Mouse (Mus musculus): ENCODE measurements at regions not wholly inside any gene's neighbourhood (a gene's known extent, or its start where the extent isn't known, plus 50 kb on each side); places are given as distances from the start of the nearest gene placed in this dataset.

DNA sequence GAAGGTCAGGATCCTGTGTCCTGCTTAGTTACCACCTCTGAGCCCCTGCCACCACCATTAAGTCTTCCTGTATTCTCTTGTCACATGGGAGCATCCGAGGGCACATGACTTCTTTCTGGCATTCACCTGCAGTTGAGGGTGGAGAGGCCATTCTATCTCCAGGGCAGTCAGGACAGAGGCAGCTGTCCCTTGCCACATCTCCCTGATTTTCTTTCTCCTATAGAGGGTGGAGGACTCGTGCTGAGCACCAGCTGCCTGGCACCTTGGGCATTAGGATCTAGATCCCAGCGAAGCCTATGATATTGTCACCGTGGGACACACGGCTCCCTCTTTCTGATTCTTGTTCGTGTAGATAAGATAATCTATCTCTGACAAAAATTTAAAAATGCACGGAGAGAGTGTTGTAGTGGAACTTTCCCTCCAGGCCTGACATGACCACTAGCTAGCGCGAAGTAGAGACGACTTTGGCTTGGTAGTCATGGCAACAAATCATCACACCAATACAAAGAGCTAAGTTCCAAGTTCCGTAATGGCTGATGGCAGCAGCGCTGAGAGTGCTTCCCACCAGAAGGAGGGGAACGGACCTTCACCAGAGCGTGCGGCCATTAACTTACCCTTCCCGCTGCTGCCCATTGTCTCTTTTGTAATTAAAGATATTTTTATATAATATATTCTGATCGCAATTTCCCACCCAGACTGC is 137.7 kb downstream of the Ipmk start:
- DNase-seq, result no peak

DNA sequence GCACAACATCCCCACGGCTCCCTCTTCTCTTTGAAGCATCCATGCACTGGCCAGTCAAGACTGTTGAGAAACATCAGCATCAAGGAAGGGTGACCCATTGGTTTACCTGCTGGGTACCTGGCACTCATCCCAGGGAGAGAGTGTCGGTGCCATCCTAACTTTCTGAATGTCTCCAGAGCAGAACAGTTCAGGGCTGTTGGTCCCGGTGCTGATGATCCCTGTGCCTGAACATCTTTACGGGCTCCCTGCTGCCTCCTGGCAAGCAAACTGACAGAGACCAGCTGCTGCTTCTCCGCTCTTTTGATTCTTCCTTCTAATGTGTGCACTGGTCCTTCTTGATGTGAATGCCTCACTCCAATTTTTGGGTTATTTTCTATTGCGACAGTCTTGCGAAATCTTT is 142.2 kb downstream of the Ipmk start:
- no peak for DNase-seq

DNA sequence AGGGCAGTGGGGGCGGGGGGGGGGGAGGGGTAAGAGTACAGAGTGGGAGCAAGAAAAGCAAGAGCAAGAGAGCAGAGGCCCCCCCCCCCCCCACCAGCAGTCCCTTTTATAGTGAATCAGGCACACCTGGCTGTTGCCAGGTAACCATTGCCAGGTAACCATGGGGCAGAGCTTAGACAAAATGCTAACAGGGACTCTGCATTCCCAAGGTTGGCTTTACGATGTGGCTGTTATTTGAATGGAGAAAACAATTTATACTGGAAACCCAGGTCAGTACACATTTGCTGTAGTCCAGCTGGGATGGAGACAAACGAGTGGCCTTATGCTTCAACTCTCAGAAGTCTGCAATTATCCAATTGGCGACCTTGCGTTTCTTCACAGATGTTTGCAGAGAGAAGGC is 154.5 kb downstream of the Ipmk start:
- no peak for DNase-seq

DNA sequence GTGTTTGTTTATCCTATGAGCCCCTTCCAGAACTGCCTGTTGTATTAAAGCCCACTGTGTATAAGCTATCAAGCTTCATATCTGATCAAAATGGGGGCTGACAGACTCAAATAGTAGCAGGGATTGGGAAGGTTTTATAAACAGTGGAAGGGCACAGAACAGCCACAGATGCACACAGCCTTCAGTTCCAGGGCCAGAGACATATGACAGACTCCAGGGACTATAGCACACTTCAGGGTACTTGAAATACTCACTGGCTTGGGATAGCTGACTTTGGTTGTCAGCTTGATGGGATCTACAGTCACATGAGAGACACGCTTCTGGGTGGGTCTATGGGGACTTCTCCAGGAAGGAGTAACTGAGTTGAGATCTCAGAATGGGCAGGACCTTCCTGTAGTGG is 156.7 kb downstream of the Ipmk start:
- DNase-seq, result no peak

DNA sequence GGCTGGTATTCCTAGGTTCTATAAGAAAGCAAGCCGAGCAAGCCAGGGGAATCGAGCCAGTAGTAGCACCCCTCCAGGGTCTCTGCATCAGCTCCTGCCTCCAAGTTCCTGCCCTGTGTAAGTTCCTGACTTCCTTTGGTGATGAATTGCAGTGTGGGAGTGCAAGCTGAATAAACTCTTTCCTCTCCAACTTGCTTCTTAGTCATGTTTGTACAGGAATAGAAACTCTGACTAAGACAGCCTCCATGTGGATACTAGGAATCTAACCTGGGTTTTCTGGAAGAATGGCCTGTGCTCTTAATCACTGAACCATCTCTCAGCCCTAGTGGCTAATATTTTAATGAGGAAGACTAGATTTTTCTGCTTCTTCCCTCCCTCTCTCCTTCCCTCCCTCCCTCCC is 177.7 kb downstream of the Ipmk start:
- no peak for DNase-seq

DNA sequence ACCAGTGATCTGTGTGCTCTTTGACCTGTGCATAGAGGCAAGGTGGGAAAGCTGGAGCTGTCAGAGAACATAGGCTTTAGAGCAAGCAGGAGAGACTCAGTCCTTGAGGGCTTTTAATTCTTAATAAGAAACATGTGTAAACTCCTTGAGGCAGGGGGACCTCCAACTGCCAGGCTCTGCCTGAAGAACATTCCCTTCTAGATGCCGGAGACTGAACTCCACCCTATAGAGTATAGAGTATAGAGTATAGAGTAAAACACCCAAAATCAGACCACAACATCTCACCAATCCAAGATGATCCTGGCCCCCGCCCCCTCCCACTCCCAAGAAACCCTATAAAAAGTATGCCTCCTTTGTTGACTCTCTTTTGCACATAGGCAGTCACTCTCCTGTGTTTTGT is 186.2 kb downstream of the Ipmk start:
- no peak for DNase-seq

DNA sequence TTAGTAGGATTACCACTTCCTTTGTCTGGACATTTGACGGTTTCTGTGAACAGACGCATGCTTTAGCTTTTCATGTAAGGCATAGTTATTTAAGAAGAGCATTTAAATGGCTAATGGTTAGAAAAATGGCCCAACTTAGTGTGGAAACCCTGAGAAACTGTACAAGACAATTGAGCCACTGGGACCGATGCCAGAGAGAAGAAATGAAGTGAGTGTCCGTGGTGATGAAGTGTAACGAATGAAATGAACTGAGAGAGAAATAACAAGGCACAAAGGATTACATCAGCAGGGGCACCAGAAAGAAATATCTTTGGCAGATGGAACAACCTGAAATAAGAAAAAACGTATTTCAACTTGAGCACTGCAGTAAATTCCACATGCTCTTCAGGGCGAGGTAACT is 197.9 kb downstream of the Ipmk start:
- no peak for DNase-seq

DNA sequence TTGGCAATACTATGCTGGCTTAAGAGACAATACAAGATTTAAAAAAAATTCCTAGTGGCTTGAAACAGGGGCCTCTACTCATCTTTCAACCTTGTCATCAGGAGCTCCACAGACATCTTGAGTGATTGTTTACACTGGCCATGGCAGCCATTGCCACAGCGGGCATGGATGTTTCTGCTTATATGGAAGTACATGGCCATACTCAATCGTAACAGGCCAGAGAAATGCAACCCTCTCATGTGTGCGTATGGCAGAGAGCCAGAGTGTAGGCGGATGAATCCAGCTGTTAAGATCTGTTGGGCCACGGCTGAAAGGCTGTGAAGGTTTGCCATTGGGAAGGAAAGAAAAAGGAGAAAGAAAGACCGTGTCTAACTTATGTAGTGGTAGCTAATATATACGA is 198.9 kb downstream of the Ipmk start:
- DNase-seq, result no peak

DNA sequence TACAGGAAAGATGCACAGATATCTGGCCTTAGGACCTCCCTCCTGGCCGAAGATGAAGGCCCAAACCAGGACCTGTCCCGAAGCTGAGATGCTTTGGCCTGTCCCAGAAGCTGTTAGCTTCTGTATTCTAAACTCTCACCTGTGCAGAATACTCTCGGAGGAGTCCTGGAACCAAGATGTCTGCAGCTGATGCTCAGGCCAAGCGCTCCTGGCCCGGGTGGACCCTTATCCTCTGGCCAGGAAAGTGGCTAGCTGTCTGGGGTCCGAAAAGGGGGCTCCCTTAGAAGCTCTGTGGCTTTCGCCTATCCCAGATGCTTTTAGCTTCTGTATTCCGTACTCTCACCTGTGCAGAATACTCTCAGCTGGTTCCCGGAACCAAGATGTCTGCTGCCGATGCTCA is 236.2 kb downstream of the Ipmk start:
- DNase-seq, result no peak

DNA sequence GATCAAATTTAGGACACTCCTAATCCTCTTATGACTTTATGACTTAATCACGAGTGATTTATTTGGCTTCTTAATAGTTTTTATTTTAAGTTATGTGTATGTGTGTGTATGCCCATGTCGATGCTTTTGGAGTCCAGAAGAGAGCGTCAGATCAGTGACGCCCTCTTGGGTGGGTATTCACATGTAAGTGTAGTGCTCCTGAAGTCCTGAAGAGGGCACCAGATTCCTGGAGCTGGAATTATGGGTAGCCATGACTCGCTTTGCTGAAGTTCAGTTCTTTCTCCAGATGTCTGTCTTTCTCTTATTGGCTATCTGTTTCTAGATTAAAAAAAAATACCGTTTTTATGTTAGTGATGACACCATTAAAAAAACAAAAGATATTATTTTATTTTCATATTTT is 251.0 kb downstream of the Ipmk start:
- DNase-seq, result no peak

DNA sequence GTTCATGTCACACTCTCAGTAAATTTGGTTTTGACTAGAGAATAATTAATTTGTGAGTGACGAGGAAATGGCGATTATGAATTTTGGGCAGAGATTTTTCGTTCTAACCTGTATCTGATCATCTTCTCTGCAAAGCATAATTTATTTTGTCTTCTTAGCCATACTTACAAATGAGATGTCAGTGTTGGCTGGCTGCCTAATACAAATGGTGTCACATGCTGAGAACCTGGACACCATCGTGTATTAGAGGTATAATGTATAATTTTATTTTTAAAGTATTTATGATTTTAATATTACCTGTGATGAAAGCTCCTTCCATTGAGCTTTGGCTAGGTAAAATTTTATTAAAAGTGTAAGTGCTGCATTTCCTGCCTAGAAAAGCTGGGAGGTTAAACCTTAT is 266.2 kb downstream of the Ipmk start:
- DNase-seq, result no peak

DNA sequence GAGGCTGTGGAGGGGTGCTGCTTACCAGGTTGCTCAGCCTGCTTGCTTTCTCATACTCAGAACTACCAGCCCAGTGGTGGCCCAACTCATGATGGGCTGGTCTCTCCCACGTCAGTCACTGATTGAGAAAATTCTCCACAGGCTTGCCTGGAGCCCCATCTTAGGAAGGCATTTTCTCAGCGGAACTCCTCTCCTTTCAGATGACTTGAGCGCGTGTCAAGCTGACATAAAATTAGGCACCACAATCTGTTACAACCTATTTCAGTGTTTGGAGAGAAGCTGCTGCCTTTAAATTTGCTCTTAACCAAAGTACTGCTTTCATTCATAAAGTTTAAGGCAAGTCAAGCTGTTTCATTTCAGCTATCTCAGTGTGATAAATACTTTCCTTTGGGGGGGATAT is 269.6 kb downstream of the Ipmk start:
- no peak for DNase-seq

DNA sequence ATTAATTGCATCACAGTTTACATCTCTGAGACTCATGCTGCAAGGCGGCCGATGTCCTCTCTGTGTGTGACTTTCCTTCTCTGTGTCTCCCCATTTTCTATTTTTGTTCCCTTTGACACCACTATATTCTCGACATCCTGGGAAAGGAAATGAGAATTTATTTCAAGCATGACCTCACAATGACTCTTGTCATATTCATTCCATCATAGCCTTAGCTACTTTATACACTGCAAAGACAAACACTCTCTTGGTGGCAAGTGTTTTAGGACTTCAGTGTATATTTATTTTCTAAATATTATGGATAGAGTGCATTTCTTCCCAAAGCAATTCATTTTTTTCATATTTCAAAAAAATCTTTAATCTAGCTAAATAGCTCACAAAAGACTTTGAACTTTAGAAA is 298.5 kb downstream of the Ipmk start:
- no peak for DNase-seq

DNA sequence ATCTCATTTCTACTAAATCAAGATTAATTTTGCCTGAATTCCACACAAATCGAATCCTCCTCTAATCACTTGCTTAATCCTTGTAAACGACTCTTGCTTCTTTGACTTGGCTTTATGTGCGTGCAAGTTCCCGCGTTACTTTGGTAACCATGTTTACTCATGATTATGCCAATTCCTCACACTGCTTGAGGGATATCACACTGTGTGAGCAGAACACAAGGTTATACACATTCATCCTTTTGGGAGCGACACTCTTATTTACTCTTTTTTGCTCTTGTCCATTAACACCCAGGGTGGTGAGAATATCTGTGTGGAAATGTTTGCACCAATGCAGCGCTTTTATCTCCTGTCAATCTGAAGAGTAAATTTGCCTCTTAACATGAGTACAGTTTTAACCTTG is 310.0 kb downstream of the Ipmk start:
- no peak for DNase-seq

DNA sequence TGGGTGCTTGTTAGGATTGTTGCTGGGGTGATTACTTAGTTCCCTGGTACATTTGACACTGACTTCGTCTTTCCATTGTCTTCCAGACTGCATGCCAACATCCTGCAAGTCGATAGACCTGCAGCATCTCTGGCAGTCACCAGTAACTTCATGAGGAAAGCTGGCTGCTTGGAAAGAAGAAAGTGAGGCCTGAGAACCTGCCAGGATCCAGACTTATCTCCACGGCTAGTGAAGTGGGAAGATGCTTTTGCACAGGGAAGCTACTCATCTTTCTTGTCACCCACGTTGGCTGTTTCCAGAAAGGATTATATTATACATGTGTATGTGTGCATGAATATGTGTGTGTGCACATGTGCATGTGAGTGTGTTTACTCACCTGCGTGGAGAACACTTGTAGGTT is 316.0 kb downstream of the Ipmk start:
- DNase-seq, result no peak

DNA sequence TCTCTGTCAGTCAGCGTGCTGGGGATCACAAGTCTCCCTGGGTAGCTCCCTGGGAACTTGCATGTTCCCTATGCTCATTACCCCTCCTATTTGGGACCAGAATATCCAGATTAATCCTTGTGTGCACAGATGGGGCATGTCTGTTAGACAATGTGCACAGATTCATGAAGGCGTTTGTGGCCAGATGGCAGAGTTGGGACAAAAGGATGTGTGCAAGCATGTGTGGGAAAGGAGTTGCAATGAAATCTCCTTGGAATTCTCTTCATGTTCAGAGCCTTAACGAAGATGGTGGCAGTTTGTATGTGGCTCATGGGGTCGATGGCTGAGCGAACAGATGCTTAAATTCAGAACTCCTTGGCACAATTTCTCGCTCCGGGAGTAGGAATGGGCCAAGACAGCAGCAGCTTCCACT is 319.6 kb downstream of the Ipmk start:
- DNase-seq, result no peak

DNA sequence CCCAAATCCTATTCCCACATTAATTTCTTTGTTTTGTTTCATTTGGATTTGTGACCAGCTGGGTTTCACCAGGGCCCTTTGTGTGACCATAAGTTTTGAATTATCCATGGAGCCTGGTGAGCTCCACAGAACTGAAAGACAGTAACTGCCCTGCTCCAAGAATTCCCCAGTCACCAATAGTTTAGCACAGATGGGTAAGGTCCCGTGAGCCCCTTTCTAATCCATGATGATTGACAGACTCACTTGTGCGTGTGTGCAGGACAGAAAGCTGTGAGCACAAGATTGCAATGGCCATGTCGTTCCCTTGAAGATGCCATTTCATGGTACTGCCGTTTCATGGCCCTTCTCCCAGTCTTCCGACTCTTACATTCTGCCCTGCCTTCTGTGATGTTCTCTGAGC is 331.7 kb downstream of the Ipmk start:
- DNase-seq, result no peak

DNA sequence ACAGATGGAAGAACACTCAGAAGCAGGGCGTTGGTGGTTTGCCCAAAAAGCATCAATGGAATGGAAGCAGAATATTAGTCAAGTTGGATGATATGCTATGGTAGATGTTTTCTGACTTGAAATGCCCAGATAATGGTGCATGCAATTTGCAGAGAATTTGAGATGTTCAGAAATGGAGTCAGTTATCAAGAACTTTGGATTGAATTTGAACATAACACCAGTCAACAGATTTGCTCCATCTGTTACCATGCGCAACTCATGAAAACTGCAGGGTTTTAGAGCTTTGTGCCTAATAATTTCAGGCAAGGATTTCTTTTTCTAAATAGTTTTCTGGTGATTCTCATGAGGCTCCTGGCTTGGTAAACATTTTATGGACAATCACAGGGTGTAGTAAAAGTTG is 365.9 kb downstream of the Ipmk start:
- no peak for DNase-seq

DNA sequence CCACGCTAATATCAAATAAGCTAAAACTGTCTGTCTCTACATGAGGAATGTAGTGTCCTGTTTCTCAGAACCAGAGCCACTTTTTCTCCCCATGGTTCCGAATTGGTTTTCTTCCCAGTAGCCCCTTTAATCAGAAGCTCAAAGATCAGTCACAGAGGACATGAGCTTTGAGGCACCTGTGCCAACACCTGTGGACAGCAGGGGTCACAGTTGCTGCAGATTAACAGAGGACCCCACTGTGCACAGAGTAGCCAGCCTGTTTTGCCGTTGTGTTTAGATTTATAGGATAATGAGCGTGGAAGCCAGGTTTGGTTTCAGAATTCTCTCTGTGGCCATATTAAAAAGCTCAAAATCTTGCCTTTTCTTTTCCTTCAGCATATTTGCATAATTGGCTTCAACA is 380.2 kb downstream of the Ipmk start:
- DNase-seq, result no peak

DNA sequence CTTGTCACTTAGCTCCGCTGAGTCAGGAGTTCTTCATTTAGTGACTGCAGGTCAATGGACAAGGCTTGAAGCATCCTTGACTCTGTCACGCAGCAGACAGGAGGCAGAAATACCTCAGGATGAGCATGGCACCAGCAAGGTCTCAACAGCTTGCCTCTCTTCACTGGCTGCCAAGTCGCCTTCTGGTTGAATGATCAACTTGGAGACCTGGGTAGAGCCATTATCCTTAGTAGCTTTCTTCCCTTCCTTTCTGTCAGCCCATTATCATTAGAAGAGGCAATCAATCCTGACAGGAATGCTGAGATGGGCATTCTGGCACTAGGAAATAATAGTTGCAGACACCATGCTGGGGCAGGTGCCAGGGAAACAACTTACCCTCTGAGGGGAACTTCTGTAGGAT is 386.3 kb downstream of the Ipmk start:
- DNase-seq, result no peak

DNA sequence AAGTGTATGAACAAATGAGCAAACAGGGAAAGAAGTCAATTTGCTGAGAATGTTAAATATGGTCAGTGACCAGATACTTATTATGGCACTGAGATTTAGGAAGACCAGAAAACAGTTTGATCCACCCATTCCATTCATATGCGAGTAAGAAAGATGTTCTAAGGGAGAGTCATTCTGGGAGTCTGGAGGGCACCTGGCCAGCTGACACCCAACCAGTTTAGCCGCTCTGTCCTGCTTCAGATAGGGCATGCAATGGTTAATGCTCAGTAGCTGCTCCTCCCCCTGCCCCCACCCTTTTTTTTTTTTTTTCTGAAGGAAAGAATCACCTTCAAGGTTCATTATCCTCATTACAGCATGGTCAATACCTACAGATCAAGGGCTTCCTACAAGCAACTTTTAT is 386.9 kb downstream of the Ipmk start:
- DNase-seq, result no peak

DNA sequence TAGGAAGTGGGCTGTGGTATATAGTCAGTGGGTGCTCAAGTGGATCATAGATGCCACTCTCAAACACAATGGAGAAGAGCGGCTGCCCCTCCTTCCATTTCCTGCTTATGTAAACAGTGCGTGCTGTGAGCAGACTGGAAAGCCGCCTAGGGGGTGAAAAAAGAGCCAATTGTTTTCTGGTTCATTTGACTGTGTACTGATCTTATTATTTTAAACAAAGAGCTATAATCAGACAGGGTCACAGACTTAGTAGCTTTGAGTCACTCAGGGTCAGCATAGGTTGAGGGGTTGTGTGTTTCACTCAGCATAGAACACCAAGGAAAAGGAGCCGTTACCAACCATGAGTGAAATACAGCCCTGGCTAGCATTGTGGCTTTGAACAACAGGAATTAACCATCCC is 390.7 kb downstream of the Ipmk start:
- DNase-seq, result no peak

DNA sequence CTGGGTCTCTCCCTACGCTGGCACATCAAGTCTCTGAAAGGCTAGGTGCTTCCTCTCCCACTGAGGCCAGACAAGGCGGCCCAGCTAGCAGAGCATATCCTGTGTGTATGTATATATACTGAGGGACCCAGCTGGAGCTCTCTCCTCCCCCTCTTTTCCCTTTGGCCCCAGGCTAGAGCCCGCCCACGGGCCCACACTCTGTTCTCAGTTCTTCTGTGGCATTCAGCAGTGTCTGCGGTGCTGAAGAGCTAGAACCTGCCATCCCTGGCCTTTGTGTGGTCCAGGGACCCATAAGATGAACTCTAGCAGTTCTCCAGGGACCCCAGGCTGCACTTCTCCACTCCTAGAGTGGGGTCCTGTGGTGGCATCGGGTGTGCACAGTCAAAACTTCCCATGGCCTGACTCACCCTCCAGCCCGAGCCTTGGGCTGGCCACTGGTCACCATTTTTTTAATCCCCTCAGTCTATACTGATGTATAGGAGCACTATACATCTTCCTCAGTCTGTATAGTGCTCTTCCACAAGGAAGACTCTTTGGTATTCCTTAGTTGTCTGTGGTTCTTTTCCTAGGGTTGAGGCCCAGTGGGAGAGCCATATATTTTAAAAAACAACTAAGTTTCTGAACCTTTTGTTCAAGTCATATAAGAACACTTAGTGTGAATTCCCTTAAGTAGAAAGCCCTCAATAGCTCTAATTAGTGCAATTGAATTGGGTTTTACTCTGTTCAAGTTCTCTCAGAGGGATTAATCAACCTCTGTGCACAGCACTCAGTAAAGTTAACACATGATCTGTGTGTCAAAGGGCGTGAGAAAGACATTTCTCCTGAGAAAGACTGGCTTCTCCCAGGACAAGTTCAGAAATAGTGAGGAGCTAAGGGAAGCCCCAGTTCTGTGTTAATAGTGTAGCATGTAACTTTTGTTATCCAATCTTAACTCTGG is 401.3 kb downstream of the Ipmk start:
- peak; percentile 3 for DNase-seq

DNA sequence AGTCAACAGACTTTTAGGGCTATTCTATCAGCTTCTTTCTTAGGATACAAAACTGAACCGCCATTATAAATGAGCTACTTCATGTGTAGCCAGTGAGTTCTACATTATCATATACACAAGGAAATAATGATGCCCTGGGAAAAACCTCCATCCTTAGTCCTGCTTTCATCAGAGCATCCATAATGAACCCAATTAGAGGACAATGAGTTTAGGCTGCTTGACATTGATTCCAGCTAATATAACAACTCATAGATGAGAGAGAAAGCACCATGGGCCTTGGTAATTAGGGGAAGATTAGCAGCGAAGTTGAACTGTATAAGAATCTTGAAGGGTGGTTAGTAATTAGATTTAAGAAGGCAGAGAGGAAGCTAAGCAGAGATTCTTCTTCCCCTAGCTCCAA is 405.7 kb downstream of the Ipmk start:
- DNase-seq, result no peak
